Mouse (Mus musculus): ENCODE measurements around the gene Hist1h4k. TPM values are rescaled to one million over a fixed set of nuclear protein-coding genes. Genes with fewer than 3 reads are reported as not detected.
A peak's percentile ranks its signal among the peaks of the same experiment; 100 is the strongest.

Gene Hist1h4k
- total RNA-seq, 1 experiment from 2014 or later, result 5,615 TPM

DNA sequence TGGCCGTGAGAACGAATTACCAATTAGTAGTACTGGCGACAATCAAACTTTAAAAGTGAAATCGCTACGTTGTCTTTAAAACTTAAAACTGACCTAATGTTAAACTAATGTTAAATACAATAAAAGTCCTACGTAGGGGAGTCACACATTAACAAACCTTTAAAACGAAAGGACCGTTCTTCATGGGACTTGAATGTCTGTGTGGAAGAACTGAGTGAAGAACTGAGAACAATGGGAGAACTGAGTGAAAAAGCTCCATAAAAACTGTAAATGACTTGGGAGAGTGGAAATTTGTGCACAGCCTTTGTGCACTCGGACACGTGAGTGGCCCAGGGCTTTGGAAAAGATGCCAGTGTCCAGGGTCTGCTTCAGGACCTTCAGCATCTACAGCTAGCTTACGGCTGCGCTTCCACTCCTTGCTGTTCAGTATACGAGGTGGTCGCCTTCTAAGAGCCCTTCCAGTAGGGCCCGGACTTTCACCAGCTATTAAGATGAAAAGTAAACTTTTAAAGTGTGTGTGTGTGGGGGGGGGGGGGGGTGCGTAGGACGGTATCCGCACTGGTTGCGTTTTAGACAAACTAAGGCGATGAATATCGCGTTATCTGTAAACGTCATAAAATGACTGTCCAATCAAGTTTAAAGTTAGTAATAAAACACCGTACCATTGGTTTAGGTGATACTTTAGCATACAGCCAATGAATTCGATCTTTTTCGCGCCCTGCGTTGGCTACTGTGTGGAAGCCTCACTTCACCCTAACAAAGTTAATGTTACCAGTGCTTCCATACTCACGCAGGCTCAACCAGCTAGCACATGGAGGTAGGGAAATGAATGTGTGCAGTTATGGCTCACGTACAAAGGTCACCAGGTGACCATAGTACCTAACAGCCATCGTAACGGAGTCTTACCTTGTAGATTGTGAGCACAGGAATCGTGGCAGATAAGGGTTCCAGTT, 28.8 kb upstream of the Hist1h4k start:
- ATAC-seq (replicated peaks; ENCODE audit: low read depth, poor library complexity, severe bottlenecking), result peak; percentile 62

DNA sequence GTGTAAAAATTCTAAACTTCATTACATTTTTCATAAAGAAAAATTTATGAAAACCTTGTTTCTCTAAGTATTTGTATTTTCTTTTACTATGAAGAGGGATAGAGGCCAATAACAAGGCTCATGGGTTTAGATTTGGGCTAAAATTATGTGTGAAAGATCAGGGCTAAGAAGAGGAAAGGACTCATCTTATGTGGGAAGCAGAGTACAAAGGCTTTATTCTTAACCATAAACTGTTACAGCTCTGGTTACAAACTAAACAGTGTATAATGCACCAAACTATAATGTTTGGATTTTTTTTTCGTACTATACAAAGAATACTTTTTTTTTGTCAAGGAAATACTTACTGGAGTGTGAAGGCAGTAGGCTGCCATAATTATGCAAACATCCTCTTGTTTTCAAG, 5.4 kb upstream of the Hist1h4k start:
- no peak for ATAC-seq (replicated peaks; ENCODE audit: low read depth, poor library complexity, severe bottlenecking)

DNA sequence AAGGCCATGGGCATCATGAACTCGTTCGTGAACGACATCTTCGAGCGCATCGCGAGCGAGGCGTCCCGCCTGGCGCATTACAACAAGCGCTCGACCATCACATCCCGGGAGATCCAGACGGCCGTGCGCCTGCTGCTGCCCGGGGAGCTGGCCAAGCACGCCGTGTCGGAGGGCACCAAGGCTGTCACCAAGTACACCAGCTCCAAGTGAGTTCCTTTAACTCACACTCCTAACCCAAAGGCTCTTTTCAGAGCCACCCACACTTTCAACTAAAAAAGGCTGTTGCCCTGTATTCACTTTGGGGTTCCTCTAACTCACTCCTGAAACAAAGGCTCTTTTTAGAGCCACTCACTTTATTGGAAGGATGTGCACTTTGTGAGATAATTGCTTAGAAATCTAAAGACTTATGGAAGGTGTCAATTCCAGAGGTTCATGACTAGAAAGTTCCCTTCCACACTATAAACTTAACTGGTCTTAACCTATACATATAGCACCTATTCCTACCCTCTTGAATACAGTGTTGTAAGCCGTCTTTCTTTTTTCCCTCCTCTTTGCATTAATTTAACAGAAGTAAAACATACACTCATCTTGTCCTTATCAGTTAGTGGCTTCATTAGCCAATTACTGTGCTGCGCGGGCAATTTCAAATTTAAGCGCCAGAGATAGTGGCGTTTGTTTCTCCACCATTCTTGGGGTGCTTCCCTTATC, 4.1 kb upstream of the Hist1h4k start:
- ATAC-seq (replicated peaks; ENCODE audit: low read depth, poor library complexity, severe bottlenecking), result peak; percentile 22

DNA sequence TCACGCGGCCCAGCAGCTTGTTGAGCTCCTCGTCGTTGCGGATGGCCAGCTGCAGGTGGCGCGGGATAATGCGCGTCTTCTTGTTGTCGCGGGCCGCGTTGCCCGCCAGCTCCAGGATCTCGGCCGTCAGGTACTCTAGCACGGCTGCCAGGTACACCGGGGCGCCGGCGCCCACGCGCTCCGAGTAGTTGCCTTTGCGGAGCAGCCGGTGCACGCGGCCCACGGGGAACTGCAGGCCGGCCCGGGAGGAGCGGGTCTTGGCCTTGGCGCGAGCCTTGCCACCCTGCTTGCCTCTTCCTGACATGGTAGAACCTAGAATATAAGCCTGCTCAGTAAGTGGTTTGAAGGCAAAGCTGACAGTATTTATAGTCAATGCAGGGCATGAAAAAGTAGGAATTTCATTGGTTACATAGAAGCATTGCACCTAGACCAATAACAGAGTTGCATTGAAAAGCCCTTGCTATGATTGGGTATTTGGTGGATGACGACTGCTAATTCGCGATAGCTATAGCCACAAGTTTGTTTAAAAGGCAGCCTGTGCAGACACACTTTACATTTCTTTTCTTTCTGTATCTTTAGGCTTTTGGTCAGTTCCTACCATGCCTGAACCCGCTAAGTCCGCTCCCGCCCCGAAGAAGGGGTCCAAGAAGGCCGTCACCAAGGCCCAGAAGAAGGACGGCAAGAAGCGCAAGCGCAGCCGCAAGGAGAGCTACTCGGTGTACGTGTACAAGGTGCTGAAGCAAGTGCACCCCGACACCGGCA, 3.4 kb upstream of the Hist1h4k start, which contains the start of the genes Hist1h2ak and Hist1h2bn:
TSS of gene Hist1h2ak (minus strand) at position 304 of the 762 bp plus-strand sequence.
TSS of gene Hist1h2bn (plus strand) at position 600 of the 762 bp plus-strand sequence.
- ATAC-seq (replicated peaks; ENCODE audit: low read depth, poor library complexity, severe bottlenecking), result peak; percentile 85

DNA sequence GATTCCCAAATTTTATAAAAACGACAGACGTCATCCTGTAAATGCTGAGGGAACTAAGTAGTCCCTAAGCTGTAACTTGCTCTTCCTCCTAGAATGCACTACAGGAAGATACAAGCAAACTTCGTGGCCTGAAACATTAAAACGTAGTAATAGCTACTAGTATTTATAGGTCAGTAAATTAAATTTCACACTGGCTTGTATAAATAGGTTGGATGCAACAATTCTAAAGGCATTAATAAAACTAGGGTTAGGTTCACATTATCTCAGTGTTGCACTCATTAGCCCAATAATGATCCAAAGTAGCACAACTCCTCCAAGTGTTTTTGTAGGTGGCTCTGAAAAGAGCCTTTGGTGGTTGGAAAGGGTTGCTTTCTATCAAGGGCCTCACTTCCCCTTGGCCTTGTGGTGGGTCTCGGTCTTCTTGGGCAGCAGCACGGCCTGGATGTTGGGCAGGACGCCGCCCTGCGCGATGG, 2.8 kb upstream of the Hist1h4k start:
- ATAC-seq (replicated peaks; ENCODE audit: low read depth, poor library complexity, severe bottlenecking), result peak; percentile 21; the same call in 1 of the 2 replicates

DNA sequence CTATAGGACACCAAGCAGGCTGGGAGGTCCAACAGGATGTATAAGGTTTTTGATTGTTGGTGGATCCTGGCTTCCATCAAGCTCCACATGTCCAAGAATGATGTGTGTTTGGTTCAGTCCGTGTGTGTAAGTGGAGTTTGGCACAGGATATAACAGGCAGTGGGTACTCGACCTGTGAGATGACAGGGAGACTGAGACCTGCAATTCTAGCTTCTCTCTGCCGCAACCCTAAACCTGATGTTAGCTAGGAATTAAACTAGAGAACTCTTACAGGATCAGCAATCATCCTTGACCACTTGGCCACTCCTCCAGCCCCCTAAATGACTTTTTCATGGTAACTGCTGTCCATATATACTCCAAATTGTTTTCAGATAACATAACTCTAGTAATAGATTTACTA, 2.1 kb upstream of the Hist1h4k start:
- ATAC-seq (replicated peaks; ENCODE audit: low read depth, poor library complexity, severe bottlenecking), result no peak

DNA sequence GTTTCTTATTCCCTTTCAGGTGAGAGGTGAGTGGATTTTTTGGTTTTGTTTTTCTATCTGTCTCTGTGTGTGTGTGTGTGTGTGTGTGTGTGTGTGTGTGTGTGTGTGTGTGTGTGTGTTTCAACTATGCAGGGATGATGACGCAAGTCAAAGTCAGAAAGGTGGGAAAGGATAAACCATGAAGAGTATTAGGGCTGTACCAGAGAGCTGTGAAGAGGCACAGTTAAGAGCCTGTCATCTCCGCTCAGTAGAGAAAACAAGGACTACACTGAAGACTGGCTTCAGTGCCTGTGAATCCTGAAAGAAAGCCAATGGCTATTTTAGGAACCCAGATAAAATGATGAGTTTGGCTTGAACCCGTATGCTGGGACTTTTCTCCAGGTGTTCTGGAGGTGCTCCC, 1.5 kb upstream of the Hist1h4k start:
- no peak for ATAC-seq (replicated peaks; ENCODE audit: low read depth, poor library complexity, severe bottlenecking)

DNA sequence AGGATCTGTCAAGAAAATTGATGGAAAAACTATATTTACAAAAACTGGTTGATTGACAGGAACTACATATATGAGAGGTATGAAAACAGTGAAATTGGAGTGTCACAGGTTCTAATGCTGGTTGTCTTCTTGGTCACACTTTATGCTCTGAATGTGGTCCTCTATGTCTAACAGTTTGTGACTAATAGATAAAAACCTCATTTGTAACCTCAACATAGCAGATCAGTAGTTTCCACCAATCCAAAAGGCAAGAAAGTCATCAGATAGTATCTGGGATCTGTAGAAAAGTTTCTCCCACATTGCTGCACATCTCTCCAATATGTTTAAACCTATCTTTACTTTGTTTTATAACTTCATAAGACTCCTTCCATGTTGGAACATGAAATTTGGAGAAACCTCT, 1.1 kb upstream of the Hist1h4k start:
- no peak for ATAC-seq (replicated peaks; ENCODE audit: low read depth, poor library complexity, severe bottlenecking)

DNA sequence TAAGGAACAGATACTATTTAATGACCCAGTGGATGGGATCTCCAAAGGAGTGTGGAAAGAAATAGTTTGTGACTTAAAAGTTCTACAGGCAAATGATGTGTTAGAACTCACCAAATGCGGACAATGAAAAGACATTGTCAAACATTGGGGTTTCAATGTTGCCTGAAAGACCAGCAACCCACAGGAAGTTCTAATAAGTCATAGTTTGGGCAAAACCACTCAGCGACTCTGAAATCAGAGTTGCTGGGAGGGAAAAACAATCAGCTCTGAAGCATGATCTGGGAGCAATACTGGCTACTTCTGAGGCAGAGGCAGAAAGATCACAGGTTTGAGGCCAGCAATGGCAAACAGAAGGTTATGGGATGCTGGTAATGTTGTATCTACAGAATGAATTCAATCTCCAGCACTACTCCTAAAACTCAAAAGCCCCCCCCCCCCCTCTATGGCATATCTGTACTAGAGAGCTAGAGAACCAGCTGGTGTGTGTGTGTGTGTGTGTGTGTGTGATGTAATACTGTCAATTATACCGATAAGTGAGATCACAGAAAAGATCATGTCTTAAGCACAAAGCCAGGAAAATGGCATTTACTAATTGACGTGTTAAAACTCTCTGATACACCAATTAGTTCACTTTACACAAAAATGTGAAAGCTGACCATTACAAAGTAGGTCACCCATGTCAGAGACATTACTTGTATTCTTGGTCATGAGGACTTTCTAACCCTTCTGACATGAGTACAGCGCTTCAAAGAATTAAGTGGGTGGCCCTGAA, 732 bp downstream of the Hist1h4k start:
- no peak for ATAC-seq (replicated peaks; ENCODE audit: low read depth, poor library complexity, severe bottlenecking)

DNA sequence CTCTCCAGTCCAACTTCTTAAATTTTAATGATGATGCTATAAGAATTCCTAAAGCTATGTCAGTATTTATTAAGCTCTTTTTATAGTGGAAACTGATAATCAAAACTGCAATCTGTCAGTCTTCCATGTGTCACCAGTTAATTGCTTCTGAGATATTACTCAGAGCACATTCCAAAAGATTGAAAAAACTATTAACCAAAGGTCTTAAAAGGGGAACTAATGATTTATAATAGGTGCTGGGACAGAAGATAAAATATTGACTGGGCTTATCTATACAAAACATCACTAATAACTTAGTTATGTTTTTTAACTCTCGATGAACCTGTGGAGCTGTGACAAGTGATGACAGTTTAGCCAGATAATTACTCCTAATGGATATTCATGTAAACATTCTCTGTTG, 5.3 kb downstream of the Hist1h4k start:
- no peak for ATAC-seq (replicated peaks; ENCODE audit: low read depth, poor library complexity, severe bottlenecking)

DNA sequence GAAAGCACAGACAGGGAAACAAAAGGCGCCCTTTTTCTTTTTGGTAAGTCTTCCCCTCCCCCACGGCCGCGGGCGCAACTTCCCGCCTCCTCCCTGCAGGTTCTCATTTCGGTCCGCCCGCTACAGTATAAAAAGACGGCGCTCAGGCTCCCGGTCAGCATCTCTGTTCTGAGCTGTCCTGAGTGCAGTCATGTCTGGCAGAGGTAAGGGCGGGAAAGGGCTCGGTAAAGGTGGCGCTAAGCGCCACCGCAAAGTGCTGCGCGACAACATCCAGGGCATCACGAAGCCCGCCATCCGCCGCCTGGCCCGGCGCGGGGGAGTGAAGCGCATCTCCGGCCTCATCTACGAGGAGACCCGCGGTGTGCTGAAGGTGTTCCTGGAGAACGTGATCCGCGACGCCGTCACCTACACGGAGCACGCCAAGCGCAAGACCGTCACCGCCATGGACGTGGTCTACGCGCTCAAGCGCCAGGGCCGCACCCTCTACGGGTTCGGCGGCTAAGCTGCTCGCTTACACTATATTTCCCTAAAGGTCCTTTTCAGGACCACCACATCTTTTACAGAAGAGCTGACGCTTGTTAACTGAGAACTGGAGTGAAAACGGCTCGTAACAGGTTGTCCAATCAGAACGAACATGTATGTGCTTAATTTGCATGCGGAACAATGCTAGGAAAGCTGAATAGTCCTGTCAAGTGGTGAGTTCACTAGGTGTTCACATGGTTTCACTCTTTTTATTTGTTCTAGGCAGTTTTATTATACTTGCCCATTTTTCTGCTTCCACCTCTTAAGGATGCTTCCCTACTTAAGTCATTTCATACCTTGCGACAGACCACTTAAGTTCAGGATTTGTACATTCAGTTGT, 15.2 kb downstream of the Hist1h4k start, which contains the start of gene Hist1h4j:
TSS of gene Hist1h4j (plus strand) at position 159 of the 862 bp plus-strand sequence.
- peak; percentile 81 for ATAC-seq (replicated peaks; ENCODE audit: low read depth, poor library complexity, severe bottlenecking)

DNA sequence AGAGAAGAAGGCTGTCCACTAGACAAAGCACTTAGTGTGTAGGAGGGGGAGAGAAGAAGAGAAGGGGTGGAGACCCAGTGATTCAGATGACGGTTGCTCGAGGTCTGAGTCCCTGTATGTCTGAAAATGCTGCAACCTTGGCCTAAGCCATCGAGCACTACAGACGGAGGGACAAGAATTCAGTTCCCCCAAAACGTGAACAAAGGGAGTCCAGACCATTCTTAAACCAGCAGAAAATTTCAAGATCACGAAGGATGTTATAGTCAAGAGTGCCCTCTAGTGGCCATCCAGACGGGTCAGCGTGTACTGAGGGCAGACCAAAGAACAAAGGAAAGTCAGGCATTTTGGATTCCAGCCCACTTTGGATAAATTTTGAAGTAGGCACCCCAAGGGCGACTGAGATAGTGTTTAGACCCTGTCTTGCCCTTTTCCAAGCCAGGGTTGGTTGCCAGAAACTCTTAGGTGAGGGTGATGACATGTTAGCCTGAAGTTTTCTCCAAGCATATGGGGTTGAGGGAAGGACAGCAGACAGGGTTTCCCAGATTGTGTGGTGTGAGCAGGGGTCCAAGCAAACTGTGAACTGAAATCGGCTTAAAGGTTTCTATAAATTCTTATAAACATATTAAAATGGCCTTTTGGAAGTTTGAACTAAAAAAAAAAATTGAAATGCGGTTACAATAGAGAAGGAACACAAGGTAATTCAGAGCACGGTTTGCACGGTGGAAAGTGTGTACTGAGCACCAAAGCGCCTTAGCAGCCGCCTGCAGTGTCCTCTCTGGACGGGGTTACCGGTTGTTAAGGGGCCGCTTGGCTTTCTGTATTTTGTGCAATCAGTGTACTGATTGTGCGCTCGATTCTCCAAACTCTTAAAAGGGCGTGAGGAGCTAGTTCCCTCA, 16.0 kb downstream of the Hist1h4k start:
- peak; percentile 67 for ATAC-seq (replicated peaks; ENCODE audit: low read depth, poor library complexity, severe bottlenecking)

DNA sequence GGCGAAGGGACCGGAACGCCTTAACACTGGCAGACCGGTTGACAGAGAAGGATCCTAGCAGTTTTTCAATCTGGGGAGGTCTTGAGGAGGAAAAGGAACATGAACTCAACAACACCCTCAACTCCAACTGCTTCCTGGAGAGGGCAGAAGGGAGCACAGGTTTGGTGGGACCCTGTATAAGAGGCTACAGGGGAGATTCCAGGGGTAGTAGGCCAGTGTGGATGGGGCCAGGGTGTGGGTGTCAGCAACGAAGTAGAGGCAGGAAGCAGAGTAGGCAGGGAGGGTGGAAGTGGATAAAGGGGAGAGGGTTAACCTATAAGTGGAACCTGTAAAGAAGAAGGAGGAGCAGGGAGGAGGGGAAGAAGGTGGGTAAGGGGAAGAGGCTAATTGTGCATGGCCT, 16.8 kb downstream of the Hist1h4k start:
- no peak for ATAC-seq (replicated peaks; ENCODE audit: low read depth, poor library complexity, severe bottlenecking)

DNA sequence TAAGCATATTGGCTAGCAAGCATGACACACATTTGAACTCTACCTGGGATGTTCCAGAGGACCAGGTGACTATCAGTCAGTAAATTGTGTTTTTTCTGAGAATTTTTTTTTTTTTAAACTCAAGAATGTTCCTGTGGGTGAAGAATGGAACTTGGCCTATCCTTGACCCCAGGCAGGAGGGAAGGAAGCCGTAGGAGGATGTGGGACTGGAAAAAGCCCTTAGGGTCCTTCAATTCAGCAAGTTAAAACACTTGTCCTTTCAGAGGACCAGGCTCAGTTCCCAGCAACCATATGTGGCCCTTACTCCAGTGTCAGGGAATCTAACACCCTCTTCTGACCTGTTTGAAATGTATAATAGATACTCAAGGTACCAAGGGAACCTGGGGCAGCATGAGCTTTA, 20.8 kb downstream of the Hist1h4k start:
- no peak for ATAC-seq (replicated peaks; ENCODE audit: low read depth, poor library complexity, severe bottlenecking)

DNA sequence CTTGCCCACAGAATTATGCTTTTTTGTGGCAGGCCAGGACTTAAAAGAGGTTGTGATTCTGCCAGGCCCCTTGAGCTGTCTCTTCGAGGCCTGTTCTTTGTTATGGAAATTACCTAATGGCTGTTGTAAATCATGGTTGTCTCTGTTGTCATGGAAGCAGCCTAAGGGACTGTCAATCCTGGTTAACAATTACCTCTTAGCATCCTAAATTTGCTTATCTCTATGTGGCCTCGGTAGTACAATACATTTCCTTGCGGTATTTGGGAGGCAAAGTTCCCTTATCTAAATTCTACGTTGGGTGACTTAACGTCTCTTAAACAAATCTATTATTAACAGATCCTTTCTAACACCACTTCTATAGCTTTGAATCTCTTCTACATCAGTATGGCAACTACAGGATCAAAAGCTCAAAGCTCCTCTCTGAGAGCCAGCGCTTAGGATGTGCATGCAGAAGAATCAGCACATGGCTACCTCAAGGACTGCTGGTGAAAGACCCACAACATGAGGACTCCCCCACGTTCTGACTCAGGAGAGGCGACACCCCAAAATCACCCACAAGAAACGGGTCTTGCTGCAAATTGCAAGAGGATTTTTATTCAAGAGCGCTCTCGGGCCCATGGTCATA, 22.2 kb downstream of the Hist1h4k start:
- no peak for ATAC-seq (replicated peaks; ENCODE audit: low read depth, poor library complexity, severe bottlenecking)

DNA sequence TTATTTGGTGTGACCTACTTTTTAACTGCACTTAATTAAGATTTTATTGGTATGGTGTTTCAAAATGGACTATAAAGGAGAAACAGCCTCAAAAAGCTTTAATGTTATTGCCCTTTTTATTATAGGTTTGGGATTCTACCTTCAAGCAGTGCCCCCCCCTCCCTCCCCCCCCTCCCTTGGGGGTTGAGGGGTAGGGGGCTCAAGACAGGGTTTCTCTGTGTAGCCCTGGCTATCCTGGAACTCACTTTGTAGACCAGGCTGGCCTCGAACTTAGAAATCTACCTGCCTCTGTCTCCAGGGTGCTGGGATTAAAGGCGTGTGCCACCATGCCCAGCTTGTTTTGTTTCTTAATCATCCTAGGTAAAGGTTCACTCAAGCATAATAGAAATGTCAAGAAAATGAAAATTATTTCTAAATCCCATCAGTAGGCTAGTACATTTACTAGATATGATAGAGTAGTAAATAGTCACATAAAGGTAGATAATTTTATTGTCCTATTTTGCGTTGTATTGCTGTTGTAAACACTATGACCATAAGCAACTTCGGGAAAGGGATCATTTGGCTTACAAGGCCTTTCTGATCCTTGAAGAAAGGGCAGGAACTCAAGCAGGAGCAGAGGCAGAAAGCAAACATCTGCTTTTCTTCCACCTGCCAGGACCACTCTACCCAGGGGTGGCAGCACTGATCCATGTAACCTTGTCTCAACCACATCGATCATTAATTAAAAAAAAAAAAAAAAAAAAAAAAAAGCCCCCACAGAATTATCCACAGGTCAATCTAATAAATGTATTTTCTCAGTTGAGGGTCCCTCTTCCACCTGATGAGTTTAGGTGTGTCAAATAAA, 27.1 kb downstream of the Hist1h4k start:
- ATAC-seq (replicated peaks; ENCODE audit: low read depth, poor library complexity, severe bottlenecking), result no peak
